Mouse (Mus musculus): Measurements from ENCODE around the gene Izumo2.
"Not testable (repeated sequence)": the region's sequence is repeated elsewhere in the genome, so short reads cannot be mapped to it uniquely, and the experiment has no call there.

Izumo2 gene

DNA sequence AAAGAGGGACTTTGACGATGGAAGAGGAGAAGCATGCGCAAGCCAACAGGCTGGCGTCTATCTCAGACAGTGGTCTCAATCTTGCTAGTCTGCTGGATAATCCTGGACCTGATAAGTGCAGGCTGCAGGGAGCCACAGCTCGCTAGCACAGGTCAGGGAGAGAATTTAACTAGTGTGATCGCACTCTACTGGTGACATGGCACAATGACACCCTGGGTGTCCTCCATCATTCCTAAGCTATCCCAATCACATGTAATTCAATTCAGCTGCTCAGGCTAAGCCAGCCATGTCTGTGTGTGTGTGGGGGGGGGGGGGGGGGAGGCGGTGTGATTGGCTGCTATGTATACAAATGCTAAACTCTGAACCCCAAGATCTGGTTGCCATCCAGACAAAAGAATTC lies 6.6 kb upstream of the Izumo2 start:
- no peak for DNase-seq

DNA sequence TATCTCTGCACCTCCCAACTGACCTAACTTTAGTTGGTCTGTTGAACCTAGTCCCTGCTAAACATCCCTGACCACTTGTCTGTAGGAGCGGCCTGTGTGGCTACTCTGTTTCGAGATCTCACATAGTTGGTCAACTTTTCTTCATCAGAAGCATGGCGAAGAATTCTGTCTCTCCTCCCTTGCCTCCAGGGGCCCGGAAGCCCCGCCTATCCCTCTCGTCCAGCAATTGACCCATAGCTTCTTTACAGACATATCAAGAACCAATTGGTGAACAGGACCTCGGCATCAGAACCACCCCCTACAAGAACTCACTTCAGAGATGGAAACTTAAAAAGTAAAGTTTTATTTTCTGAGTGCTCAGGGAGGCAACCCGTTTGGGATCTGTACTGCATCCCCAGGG lies 5.6 kb upstream of the Izumo2 start:
- no peak for DNase-seq

DNA sequence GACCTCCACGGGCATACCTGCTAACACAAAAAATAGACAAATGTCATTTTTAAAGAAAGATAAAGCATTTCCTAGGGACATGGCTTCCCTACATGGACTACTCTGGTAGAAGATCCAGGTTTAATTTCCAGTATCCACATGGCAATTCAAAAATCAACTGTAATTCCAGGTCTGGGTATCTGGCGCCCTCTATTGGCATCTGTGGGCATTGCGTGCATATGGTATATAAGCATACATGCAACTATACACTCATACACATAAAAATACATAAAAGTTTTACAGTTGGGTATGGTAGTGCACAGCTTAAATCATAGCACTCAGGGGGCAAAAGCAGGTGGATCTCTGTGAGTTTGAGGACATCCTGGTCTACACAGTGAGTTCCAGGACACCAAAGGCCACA lies 4.2 kb upstream of the Izumo2 start:
- no peak for DNase-seq

DNA sequence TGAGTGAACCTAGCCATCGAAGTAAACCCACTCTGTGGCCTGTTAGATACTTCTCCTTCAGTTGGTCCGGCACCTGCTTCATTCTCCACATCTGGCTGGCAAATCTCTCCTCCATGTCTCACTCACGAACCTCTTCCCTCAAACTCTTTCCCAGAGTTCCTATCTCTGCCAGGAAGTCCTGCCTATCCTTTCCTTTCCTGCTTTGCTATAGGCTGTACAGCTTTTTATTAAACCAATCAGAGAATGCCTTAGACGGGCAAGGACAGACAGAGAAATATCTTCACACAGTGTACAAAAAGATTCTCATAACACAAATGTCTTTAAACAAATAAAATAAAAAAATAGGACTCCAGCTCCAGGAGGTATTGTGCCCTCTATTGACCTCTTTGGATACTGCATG lies 3.5 kb upstream of the Izumo2 start:
- DNase-seq: no peak

DNA sequence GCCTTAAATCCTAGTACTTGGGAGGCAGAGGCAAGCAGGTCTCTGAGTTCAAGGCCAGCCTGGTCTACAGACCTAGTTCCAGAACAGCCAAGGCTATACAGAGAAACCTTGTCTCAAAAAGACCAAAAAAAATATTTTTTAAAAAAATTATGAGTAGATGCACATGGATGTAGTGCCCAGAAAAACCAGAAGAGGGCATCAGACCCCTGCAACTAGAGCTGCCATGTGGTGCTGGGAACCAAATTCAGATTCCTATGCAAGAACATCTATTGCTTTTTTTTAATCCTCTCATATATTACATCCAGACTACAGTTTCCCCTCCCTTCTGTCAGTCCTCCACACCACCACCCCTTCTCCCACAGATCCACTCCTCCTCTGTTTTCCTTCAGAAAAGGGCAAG lies 2.2 kb upstream of the Izumo2 start:
- no peak for DNase-seq

DNA sequence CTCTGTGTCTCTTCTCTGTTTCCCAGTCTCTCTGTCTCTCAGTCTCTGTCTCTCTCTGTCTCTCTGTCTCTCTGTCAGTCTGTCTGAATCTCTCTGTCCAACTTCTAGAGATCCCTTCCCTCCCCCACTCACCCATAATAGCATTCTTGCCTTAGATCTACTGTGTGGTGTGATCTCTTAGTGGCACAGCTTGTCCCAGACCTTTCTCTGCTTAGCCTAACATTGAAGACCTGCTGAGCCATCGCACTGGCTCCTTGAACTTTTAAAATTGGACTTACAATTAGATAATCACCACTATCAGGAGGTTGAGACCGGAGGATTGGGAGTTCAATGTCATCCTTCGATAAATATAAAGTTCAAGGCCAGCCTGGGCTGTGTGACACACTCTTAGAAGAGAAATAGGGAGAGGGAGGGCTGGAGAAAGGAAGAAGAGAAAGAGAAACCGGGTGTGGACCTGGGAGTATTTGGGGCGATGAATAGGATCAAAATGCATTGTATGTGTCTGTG lies 1.3 kb upstream of the Izumo2 start:
- DNase-seq: no peak

DNA sequence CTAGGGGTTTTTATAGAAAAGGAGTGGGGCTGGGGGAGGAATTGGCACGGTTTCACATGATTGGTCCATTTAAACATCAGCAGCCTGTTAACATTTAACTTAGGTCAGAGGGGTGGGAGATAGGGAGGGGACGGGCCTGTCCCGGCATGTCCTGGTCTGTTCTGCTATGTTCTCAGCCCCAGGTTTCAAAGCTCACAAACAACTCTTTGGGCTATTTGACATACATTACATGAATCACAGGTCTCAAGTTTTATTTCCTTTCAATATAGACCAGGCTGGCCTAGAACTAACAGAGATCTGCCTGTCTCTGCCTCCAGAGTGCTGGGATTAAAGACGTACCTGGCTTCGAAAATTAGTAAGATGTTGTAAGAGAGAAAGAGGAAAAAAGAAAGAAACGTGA lies 449 bp upstream of the Izumo2 start:
- not testable (repeated sequence) for DNase-seq

DNA sequence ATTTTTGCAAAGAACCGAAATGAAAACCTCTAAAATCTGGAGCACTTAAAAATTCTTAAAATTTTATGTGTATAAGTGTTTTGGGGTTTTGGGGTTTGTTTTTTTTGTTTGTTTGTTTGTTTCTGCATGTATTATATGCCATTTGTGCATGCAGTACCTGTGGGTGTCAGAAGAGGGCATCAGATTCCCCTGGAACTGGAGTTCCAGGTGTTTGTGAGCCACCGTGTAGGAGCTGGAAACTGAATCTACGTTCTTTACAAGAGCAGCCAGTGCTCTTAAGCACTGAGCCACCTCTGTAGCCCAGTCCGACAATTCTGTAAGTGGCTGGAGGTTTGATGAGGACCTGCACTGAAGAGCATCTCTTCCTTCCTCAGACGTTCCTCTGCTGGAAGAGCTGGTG lies 1.3 kb downstream of the Izumo2 start:
- no peak for DNase-seq

DNA sequence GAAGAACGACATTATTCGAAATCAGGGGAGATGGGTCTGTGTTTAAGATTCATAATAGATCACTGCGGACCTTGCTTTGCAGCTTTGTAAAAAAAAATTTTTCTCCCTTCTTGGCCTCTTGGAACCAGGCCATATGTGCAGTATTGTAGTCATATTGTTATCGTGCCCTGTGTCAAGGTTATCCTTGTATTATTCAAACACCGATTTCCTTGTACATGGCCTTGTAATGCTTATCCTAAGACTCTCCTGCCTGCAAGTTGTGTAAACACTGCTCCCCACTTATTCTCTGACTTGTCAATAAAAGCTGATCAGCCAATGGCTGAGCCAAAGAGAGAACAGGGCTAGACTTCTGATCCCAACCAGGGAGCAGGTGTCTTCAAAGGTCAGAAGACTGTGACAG lies 13.5 kb downstream of the Izumo2 start:
- DNase-seq: no peak

DNA sequence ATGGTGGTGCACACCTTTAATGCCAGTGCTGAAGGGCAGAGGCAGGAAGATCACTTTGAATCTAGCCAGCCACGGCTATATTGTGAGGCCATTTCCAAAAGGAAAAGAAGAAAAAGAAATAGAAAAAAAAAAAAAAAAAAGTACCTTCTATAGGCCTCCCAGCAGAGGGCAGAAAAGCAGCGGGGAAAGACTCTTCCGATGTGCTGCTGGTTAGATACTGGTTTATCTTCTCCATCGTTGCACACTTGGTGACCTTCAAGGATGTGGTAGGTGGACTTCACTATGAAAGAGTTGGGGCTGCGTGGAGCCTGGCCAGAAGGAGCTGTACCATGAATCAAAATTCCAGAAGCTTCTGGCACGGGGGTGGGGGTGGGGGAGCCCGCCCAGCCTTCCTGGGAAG lies 15.8 kb downstream of the Izumo2 start:
- no peak for DNase-seq

DNA sequence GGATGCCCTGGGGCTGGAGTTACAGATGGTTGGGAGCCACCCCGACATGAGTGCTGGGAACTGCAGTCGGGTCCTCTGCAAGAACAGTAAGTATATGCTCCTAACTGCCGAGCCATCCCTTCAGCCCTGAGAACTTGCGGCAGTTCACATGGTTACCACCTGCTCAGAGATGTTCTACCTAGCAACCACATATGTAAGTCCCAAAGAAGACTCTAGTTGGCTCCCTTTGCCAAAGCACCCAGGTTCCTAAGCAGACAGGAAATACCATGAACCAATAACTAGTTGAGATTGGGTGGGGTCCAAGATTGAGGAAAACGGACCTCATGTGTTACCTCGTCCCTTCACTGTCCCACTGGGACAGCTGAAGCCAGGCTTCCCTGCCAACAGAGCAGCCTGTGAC lies 17.8 kb downstream of the Izumo2 start:
- DNase-seq: no peak

DNA sequence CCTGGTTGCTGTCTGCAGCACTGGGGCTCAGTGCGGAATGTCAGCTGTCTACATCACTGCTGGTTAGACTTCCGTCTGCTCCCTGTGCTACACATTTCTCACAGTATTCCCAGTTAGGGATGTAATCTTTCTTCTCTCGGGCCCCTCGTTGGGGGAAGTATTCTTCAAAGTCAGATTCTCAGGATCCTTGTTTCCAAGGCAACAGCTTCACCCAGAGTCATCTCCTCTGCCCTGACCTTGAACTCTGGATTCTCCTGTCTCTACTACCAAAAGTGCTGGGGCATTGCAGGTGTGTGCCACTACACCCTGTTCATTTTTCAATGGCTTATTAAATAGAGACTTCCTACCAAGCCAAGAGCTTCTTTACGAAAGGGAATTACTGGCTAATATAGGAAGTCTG lies 18.6 kb downstream of the Izumo2 start:
- DNase-seq: no peak

DNA sequence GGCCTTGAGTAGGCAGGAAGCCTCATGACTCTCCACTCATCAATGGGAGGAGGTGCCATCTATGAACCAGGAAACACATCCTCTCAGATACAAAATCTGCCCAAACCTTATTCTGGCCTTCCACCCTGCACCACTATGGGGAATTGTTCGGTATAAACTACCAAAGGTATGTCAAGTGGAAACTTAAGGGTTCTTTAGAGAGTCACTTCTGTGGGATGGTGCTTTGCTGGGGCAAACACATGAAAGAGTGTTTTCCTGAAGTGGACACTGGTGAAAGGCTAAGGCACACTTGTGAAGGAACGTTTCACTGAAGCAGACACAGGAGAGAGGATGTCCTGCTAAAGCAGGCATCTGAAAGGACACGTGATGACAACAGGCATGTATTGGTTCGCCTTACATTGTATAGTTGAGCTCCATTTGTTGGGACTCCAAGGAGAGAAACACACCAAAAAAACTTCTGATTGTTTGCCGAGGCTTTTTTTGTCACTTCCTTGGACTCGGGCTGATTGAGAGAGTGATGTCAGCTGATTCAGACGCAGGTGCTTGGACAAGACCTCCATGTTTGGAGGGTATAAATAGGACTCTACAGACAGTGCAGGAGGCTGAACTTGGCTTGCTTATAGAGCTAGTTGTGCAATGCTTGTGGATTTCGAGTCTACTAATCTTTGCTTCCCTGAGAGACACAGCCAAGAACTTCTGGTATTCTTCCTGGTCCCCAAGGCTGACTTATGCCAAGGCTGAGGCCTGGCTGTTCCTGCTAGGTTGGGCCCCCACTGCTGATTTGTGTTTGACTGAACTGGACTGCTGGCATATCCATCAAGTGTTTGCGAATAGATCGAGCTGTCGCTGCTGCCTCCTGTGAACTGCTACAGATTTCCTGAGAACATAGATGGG lies 19.8 kb downstream of the Izumo2 start:
- DNase-seq: peak; percentile 89

DNA sequence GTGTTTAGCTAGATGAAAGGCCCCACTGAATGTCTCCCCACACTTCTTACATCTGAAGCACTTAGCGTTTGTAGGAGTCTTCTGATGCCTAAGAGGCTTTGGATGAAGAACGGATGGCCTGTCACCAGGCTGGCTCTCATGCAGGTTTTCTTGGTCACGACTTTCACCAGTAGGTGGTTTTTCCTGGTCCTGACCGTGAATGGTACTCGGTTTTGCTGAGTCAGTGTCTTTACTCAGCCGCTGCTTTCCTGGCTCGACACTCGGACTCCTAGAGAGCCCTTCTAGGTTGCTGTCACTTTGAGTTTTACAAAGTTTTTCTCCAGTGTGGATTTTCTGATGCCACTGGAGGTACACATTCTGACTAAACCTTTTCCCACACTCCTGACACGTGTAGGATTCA lies 25.2 kb downstream of the Izumo2 start:
- no peak for DNase-seq

DNA sequence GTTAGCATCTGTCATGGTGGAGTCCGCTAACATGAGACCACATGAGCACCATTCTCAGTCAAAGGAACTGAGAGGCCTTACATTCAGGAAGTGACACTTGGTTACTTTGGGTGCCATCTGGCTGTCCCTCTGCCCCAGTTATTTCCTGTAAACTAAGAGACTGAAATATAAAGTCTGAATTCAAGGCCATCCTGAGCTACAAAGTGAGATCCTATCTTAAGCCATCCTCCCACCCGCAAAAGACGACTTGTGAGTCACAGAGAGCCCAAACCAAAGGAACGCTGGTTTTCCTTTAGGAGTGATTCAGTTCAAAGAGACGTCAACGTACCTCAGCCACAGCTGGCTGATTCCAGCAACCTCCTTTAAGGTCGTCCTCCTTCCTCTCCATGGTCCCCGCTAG lies 32.8 kb downstream of the Izumo2 start:
- DNase-seq: no peak

DNA sequence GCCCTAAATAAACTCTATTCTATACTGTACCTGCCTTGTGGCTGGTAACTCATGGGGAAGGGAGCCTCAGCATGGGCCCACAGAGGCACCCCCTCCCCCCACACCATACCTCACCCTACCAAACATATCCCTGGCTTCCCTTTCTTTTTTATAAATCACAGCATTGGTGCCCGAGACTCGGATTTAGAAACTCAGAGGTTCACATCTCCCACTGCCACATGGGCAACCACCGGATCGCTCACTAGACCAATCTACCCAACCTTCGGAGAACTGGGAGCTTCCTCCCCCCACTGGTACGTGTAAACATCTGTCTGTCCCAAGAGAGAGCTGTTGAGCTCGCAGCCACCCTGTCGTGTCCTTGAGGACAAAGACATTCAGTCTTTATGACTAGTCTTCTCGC lies 35.7 kb downstream of the Izumo2 start:
- peak; percentile 87 for DNase-seq

DNA sequence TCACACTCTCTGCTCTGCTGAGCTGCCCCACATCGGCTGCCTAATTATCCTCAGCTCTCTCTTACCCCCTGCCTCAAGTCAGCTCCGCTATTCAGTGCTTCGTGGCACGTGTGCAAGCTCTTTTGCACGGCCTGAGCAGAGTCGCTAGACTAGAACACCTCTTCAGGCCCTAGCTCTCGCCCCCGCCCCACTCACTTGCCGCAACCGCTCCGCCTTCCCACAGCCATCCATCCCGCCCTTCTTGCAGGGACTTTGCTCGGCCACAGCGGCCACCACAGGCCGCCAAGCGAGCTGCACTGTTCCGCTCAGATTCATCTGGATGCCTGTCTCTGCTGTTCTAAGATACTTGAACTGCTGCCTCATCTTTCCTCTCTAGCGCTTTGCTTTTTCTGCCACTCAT lies 36.5 kb downstream of the Izumo2 start:
- peak; percentile 96 for DNase-seq

DNA sequence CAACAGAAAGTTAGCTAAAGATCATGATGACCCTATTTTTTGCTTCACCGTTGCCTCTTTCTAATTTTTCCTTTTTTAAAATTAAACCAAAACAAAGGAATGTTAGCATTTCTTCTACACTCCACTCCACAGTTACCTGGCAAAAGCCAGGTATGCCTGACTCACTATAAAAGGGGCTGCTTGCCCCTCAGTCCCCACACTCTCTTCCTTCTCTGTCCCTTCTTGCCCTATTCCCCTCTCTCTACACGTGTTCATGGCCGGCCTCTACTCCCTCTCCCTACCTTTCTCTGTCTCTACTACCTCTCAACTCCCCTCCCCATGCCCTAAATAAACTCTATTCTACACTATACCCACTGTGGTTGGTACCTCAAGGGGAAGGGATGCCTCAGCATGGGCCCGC lies 38.6 kb downstream of the Izumo2 start:
- no peak for DNase-seq

DNA sequence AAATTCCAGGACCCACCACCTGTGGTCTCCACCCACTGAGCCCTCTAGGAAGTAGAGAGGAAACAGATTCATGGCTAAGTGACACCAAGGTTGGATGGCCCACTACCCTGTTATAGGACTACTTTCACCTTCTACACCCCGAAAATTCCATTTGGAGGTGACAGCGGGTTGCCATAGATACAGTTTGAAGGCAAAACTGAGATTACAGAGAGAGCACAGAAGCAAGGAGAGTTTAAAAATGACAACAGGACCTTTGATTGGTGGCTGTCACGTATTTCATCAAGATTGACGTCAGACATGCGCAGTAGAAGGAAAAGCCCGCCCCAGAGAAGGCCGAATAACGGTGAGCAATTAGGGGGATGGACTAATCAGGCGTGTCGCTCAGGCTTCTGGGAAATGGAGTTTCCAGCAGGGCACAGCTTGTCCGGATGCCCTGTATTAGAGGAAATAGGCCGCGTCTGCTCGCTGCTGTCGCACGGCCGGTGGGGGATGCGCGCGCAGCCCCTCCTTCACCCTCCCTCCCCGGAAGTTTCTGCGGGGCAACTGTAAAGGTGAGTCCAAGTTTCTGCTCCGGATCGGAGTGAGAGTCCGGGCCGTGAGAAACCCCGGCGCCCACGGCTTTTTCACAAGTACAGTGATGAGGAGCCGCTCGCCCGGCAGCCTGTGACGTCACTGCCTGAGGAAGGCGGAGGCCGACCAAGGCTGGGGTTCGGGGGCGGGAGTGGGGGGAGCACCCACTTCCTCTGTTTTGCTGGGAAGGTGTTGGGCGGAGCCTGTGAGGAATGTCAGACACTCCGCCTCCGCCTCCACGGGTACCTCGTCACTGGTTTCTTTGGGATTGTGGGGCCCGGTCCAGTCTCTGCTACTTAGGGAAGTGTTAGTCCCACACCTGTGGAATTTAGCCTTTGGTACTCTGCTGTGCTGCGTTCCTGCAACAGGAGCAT lies 39.8 kb downstream of the Izumo2 start, which contains the start of gene Vrk3:
TSS of gene Vrk3 (plus strand) at position 313 of the 944 bp plus-strand sequence.
- peak; percentile 100 for DNase-seq

DNA sequence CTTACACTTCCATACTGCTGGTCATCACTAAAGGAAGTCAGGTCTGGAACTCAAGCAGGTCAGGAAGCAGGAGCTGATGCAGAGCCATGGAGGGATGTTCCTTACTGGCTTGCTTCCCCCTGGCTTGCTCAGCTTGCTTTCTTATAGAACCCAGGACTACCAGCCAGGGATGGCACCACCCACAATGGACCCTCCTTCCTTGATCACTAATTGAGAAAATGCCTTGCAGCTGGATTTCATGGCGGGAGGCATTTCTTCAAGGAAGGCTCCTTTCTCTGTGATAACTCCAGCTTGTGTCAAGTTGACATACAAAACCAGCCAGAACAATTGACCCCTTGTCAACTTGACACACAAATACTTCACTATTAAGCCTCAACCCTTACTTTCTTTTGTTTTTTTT lies 42.4 kb downstream of the Izumo2 start, which contains the start of gene Zfp473:
TSS of gene Zfp473 (minus strand) at position 101 of the 400 bp plus-strand sequence.
- not testable (repeated sequence) for DNase-seq

DNA sequence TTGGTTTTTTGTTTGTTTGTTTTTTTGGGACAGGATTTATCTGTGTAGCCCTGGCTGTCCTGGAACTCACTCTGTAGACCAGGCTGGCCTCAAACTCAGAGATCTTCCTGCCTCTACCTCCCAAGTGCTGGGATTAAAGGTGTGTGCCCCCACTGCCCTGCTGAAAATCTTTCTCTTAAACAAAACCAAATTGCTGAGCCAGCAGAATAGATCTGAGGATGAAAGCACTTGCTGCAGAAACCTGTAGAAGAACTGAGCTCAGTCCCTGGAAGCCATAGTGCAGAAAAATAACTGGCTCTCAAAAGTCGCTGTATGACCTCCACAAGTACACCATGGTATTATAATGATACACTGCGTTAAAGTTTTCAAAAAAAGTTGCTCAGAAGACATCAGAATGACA lies 48.6 kb downstream of the Izumo2 start:
- no peak for DNase-seq

DNA sequence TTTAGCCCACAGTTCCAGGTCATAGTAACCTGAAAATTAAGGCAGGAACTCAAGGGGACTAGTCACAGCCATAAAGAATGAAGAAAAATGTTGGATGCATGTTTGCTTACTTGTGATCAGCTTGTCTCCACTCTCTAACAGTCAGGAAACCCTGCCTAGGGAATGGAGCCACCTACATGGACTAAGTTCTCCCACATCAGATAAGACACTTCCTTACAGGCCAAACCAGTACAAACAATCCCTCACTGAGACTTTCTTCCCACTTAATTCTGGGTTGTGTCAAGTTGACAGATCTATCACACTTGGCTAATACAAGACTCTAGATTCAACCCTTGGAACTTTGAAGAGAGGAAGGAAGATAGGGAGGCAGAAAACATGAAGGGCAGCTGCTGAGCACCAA lies 51.8 kb downstream of the Izumo2 start:
- DNase-seq: no peak

DNA sequence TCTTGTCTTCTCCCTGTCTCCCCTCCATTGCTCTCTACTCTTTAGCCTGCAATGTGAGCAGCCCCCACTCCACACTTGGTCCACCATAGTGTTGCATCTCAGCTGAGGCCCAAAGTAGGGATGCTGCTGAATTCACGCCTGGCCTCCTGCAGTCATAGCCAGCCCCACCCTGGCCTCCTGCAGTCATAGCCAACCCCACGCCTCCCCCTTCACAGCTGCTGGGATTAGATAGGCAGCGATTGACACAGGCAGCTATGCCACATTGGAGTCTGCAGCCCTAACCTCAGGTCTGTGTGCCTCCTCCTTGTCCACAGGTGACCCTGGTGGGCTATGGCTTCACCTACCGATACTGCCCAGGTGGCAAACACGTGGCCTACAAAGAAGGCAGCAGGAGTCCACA lies 59.6 kb downstream of the Izumo2 start:
- no peak for DNase-seq

Measured in heart, adult 11 months (tissue).